Mouse (Mus musculus) liver, embryonic 14.5 days (tissue): ENCODE results near the gene Plekhj1.

Source experiments
- CTCF ChIP-seq: IDR thresholded peaks from 2 replicates; pipeline ENCODE4 v1.5.1; 2016; ENCODE audit warnings: antibody characterized with exemption, low read depth, control low read depth
- EP300 ChIP-seq: IDR thresholded peaks from 2 replicates; pipeline ENCODE4 v1.6.1; 2016; ENCODE audit warnings: antibody characterized with exemption, low read depth

- TF ChIP-seq CTCF, result no peak
- no peak for TF ChIP-seq EP300
These were observed 14.1 kb downstream of the Plekhj1 start for GRCm38 (mm10) chr10:80784302-80784701.
